Mouse (Mus musculus): ENCODE results near the gene Cntfr.

- TF ChIP-seq CTCF (IDR thresholded peaks at IDR 0.05; ENCODE audit: low read depth) (no peak), EP300 (IDR thresholded peaks at IDR 0.05; ENCODE audit: low read depth) (no peak)
These were observed 25.4 kb downstream of the Cntfr start for GRCm38 (mm10) chr4:41671500-41671899.
